Mouse (Mus musculus) heart, adult 8-10 months (tissue): ENCODE results near the gene Adamts3. TPM values are rescaled to one million over a fixed set of nuclear protein-coding genes. Genes with fewer than 3 reads are reported as not detected.

Experiments
- DNase-seq: peaks from one replicate; pipeline ENCODE4 v3.0.0; 2022; ENCODE audit warnings: low spot score
- total RNA-seq, 4 experiments: library from RNA; stranded (reverse); gene quantifications; 2 replicates each; pipeline ENCODE4 v1.2.4; 2022

The Adamts3 gene
- total RNA-seq, 4 experiments from 2014 or later: 2.5 to 5.1 (median 3.3) TPM

DNA sequence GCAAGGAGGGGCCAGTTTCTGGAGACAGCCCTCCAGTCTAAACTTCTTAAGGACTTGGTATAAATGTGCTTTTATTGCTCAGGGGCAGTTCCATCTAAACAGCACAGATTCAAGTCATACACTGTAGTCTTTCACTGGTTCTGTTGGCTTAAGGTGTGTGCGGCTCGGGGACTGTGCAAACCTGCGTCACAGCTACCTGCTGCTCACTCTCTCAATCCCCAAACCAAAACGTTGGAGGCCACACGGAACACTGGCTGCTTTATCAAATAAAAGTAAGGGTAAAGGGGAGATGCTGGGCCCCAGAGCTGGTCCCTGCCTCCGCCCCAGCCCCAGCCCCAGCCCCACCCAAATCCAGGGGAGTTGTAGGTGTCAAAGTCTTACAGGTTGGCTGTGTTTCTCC is 66.5 kb downstream of the Adamts3 start:
- DNase-seq: no peak

DNA sequence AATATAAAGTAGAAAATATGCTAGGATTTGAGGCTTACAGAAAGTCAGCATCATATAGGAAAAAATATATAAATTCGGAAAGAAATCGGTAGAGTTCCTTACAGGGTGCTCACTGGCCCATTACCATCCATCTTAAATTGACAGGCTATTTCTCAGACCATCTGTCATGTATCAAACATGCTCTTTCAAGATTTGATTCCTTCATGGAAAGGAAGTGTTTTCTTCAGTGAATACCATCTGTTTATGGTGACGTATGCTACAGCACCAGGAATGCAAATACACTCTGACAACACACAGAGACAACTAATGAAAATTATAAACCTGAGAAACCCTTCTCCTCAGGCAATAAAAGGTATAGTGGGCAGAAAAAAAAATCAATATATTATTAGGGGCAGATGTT is 68.6 kb downstream of the Adamts3 start:
- DNase-seq: no peak

DNA sequence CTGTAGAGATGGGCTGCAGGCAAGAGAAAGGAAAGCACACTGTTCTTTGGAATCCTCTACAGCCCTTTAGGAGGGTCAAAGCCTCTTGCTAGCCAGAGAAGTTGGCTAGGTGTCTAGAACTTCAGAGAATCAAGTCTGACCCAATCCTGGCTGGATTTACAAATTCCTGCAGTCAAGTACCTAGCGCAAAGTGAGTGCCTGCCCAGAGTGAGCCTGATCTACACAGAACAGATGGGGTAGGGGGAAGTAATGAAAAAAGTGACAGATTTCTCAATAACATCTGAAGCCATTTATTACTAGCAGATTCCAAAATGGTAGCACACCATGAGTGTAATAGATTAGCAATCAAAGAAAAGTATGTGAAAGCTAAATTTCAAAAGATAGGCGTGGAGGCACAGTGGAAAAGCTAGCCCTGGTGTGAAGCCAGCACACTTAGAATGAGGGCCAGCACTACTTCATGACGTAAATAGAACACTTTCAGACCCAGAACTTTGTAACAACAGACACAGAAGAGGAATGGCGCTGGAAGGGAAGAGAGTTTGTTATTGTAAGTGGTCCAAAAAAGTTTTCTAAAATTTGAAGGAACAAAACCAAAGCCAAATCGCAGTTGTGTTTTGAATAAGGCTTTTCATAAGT is 82.8 kb downstream of the Adamts3 start:
- no peak for DNase-seq

DNA sequence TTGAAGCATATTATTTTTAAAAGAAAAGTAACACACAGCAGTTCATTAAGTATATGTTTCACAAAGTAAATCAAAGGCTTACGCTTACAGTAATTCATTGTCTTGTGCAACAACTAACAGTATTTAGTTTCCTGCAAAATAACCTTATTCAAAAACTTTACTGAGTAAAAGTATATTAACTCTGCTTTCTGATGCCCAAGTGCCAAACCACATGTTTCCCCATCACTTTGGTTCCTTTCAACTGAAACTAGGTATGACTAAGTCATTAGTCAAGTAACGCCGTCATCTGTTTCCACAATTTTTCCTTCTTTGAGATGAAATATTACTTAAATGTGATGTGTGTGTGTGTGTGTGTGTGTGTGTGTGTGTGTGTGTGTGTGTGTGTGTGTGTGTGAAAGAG is 89.4 kb downstream of the Adamts3 start:
- DNase-seq: no peak

DNA sequence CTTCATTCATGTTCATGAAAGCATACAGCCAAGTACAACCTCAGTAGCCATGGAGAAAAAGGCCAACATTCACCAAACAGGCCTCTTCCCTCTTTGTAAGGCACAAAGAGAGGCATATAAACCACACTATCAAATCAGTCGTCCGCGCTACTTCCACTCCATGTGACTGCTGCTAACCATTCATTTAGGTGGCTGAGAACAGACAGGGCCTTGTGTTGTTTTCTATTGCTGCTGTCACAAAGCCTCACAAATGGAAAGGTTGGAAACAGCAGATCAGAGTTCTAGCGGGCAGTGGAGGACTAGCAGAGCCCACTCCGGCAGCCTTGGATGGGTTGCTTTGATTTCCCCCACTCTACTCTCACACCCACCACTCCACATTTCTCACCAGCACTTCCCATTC is 98.5 kb downstream of the Adamts3 start:
- no peak for DNase-seq

DNA sequence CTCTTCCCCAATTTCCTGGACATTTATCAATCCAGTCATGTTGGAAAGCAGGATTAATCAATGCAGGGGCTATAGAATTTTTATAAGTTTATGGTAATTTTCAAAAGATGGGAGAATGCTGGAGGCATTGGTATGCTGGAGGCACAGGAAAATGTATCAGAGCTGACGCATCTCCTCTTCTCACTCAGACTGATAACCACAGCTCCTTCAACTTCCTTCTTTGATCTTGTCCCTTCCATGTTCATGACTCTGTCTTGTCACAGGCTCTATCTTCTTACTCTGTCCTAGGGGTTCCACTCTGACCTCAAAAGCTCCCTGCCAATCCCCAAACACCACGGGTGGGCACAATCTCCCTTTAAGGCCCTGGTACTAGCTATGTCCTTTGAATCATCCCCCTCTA is 103.3 kb downstream of the Adamts3 start:
- no peak for DNase-seq

DNA sequence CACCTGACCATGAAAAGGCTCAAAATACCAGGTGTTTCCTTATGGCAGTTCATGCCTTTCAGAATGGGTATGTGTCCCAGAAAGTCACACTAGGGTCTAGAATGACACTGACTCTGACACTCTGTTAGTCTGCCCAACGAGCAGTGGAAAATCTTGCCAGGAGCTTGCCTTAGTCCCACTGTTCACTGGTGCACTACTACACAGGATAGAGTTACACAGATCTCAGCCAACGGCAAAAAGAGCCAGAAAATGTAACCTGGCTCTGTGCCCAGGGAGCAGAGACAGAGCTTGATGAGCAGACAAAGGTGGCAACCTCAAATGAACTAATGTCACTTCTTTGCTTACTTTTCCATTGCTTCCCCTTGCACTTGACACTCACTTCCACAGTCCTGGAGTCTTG is 104.5 kb downstream of the Adamts3 start:
- DNase-seq: peak; percentile 6

DNA sequence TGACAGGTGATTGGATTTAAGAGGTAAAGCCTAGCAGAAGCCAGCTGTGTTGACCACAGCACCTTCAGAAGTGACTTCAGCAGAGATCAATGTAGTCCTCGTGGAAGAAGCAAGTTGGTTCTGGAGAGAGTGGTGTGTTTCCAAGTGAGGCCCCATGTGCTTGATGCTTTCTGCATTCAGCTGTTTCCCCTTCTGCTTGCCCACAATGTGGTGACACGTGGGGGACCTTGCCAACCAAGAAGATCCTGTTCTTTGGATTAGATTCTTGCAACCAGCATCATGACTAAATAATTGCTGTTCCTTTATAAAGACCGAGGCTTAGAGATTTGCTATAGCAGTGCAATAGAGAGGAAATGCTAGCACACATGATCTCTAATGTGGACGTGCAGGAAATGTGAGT is 105.7 kb downstream of the Adamts3 start:
- DNase-seq: no peak

DNA sequence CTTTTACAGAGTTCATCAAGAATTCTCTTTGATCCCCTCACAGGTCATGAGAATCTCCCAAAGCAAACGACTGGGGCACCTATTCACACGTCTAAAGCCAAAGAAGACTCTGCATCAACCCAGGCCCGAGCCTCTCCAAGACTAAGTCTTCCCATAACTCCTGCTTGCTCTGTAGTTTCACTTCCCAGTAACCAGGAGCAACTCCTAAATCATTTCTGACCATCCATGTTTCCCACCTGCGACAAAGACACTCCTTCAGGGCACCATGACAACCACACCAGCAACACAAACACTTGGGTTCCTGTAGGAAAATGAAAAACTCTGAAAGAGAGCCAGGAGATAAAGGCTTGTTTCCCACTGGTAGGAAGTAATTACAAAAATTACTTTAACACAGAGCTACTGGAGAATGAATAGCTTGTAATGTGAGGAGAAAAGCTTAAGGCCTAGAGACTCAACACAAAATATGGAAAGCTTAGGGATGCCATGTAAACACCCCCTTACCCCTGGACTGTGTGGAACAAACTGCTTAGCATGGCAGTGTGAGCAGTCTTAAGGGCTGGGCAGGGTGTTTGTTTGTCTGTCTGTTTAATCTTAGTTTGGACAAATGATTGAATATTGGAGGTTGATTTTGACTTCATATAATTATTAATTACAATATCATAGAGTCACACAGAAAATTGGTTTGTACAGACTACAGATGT is 112.3 kb downstream of the Adamts3 start:
- DNase-seq: no peak

DNA sequence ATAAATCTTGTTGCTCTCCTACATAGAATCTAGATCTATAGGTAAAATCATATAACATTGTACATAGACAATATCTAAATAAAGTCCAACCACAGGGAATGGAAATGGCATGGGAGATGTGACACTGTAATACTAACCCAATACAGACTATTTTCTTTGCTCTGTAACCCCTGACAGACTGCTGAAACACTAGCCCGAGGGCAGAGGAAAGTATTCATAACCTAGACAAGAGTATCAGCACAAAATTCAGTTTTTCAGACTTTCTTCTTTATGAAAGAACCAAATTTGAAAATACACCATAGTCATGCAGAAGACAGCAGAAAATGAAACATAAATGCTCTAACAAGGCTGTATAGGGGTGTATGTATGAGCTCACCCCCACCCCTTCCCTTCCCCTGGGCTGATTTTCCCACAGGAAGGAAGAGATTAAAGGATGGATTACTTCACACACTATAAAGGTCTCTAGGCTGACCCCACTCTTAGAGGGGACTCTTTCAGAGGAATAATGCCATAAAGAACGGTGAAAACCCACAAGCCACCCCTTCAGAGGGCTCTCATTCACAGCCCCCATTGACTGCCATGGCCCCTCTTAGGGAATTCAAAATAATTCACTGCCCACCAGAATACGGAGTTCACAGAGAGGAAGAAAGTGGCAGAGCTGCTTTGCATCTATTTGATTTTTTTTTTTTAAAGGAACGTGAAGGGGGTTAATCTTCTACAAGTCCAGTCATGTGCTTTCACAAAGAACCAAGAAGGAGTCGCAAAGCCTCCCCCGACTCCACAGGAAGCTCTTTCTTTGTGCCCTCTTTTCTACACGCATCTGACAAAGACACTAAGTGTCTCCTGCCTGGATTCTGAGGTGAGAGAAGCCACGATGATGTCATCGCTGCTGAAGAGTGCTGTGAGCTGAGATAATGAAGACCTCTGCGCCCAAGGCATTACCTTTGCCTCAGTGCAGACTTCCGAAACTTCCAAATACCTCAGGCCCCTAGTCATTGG is 119.6 kb downstream of the Adamts3 start:
- no peak for DNase-seq

DNA sequence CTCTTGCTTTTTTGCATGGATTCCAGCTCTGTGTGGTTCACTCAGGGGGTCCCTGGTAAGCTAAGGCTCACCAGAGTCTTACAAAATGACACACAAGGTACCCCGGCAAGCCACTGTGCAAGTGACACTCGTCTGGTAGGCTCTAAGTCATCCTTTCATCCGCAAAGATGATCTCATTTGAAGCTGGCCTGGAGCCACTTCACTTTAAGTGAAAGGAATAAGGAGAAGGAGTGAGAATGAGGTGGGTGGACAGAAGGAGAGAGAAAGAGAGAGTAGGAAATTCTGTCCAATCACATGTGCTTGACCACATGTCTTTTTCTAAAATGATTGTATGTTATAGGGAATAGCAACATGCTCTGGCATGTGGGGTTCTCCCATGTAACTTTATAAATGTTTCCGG is 122.8 kb downstream of the Adamts3 start:
- DNase-seq: no peak

DNA sequence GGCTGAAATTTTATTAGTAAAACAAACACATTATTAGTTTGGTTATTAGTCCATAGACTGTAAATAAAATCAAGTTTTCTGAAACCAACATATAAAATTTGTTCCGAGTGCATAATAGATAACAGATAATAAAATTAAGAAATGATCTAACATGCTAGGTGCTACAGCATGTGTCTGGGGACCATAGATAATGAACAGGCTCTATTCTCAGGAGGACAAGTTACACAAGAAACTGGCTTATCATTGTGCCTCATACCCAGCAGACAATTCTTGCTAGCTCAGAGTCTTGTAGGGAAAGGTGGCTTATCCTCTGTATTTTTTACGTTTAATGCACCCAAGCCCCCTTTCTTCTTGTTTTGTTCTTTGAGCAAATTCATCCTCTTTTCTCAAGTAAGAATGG is 131.3 kb downstream of the Adamts3 start:
- no peak for DNase-seq

DNA sequence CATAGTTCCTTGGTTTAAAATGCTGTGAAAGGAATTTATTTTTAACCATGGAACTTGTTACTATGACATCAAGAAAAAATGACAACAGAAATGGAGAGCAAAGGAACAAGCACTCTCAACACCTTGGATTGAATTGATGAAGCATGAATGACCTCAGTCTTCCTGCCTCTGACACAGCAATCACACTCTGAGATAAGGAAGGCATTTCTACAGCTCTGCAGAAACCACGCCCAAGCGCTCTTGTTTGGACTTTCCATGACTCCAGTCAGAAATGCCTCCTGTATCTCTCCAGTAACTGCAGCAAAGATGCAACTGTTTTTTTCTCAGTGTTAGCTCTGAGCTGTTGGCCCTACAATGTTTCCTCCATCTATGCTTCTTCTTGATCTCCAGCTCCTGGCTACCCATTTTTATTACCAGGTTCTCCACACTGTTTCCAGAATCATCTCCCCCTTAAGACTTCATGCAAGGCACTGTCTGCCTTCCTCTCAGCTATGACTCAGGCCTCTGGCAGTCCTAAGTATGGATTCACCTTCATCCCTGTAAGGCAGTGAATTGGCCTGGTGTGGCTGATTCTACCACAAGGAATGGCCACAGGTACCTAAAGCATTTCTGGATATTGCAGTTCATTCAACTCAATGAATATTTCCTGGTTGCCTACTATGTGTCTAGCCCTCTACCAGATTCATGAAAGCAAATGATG is 134.8 kb downstream of the Adamts3 start:
- peak; percentile 3 for DNase-seq

DNA sequence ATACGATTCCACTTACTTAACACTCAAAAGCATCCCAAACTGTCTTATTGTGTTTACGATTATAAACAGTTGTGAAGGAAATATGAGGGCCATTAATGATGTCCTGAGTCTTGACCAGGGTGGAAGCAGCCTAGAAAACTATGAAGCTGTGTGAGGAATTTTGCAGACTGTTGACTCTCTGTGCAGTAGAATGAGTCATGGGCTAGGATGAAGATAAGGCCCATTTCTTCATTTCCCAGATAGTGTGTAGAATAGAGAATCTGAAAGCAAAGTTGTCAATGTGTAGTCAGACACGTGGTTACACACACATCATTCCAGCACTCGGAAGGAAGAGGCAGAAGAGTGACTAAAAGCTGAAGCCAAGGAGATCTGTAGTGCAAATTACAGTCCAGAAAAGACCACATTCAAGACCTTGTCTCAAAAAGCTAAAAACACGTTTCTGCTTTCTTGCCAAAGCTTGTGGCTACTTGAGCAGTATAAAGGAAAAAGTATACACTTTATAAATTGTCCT is 135.9 kb downstream of the Adamts3 start:
- no peak for DNase-seq

DNA sequence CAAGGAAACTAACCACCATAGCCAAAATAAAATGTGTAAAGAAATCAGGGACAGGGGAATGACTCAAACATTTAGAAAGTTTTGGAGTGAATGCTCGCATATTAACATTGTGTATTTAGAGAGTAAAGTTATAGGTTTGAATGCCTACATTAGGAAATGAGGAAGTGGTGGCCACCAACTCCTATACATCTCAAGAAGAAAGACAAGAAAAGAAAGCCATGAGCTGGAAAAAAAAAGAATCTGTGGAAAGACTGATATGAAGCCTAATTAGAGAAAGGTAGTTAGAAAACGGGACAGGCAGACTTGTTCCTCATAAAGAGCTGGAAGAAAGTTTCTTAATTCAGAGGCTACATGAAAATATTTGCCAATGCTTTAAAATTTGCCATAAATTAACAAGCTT is 138.0 kb downstream of the Adamts3 start:
- no peak for DNase-seq

DNA sequence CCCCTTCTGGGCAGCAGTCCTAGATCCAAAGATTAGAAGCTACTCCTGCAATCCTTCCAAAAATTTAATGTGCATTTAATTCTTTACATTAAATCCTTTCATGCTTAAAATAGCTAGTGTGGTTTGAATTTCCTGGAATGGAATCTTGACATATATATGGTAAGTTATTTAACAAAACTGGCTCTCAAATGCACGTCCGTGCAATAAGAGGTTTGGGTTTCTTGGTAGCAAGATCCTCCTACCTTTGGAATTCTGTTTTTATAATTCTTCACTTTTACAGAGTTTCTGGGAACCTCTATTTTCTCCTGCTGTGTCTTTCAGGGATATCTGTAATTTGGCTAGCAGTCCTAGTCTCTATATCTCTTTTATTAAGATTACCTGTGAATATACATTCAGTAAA is 148.4 kb downstream of the Adamts3 start:
- no peak for DNase-seq

DNA sequence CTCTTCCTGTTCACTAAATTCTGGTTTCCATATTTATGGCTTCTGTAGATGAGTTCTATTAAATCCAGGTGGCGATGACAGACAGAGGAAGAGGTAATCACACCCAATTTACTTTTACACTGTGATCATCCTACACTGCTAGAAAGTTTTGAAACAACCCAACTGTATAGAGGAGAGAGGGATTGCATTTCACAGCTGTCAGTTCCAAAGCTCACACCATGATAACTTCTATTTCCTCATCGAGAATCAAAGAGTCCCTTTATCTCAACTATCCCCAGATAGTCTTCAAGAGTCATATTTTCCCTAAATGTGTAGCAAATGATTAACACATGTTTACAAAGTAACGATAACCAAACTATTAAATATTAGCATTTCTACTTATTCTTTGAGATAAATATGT is 152.7 kb downstream of the Adamts3 start:
- no peak for DNase-seq

DNA sequence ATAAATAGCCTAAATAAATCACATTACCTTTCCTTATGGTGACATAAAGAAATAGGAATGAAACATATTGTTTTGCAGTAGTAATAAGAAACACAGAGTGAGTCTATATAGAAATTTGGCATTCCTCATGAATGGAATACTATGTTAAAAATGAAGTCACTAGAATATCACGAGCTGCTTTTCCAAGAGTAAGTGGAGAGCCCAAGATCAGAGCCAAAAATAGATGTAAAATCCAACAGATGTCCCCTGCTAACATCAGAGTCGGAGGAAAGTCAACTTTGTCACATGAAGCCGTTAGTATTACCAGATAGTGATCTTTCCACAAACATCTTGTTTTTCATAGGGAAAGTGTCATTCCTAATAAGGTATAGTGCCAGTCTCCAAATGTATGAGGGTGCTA is 155.0 kb downstream of the Adamts3 start:
- DNase-seq: peak; percentile 23

DNA sequence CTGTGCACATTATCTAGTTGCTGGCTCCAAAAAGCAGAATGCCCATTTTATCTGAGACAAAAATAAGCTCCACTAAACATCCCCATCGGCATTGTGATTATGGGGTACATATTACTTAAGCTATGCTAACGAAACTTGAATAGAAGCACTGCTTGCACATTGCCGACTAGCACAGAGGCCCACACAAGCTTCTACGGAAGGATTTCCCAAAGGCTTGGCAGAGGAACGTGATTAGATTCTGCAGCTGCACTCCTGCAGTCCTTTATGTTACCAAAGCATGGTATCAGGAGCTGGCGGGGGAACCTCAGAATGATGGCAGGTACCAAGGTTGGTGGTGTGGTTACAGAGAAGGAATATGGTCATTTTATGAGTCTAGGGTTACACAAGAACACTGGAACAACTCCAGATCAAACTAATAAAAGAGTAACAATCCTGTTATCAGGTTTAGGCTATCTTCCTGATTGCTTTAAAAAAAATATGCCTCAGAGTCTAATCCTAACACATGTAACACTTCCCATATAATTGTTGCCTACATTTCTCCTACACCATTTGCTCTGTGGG is 155.6 kb downstream of the Adamts3 start:
- no peak for DNase-seq

DNA sequence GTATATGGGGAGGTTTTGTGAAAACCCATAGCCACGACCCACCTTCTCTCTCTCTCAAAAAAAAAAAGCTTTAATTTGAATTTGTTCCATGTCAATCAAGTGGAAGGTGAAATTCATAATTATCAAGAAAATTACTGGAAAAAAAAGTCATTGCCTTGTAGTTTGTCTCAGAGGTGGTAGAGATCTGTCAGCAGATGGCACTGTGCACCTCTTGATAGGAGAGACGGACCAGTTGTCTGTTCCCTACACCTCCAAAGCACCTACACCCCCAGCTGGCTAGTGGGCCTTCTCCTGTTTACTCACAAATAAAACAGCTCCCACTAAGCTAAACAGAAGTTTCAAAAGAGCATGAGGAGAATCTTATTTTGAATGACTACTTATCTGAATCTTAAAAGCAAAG is 168.6 kb downstream of the Adamts3 start:
- no peak for DNase-seq

DNA sequence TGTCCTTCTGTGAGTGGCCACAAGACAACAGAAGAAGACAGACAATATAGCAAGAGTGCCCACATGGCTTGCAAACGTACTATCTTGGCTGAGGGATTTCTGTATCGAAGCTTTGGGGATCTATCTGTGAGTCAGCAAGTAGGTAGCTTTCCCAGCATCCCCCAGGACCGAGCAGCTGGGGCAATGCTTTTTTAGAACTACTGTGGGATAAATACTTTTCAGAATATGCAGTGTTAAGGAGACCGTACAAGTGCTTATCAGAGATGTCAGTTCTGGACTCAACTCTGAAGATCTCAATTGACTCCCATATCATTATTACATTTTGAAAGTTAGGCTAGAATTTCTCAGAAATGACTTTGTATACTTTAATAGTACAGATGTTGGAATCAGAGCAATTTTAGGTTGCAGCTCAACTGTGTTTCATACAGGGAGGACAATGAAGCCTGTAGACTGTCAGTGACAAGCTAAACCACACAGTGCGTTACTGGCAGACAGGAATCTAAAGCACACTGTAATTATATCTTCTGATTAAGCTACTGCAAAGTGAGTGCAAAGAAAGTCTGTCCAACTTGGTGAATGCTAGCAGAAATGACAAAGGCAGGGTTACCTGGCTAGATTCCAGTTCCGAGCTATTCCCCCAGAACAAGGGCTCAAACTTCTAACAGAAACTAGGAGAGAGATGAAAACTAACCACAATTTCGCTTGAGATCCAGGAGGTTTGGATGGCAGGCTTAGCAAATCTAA is 171.8 kb downstream of the Adamts3 start:
- no peak for DNase-seq
